Mouse (Mus musculus): ENCODE data around the gene Dctn5. TPM values are rescaled to one million over a fixed set of nuclear protein-coding genes. Genes with fewer than 3 reads are reported as not detected.
"Not testable (repeated sequence)": the region's sequence is repeated elsewhere in the genome, so short reads cannot be mapped to it uniquely, and the experiment has no call there.

Gene Dctn5
- 10 to 100 TPM; 32.5 to 32.6 TPM for total RNA-seq (2021)
- long read RNA-seq, experiment 1, transcript Dctn5-201 (6 exons, 1,532 nt), result major isoform, 26 of 35 reads
- long read RNA-seq, experiment 1, partial matches to known transcripts, result 2 of 35 reads
- long read RNA-seq, experiment 1, other reads (novel, unspliced or antisense), result 6 of 35 reads
- long read RNA-seq, experiment 2, transcript Dctn5-201 (6 exons, 1,532 nt), result major isoform, 17 of 23 reads
- long read RNA-seq, experiment 2, partial matches to known transcripts, result 0 of 23 reads
- long read RNA-seq, experiment 2, other reads (novel, unspliced or antisense), result 4 of 23 reads

DNA sequence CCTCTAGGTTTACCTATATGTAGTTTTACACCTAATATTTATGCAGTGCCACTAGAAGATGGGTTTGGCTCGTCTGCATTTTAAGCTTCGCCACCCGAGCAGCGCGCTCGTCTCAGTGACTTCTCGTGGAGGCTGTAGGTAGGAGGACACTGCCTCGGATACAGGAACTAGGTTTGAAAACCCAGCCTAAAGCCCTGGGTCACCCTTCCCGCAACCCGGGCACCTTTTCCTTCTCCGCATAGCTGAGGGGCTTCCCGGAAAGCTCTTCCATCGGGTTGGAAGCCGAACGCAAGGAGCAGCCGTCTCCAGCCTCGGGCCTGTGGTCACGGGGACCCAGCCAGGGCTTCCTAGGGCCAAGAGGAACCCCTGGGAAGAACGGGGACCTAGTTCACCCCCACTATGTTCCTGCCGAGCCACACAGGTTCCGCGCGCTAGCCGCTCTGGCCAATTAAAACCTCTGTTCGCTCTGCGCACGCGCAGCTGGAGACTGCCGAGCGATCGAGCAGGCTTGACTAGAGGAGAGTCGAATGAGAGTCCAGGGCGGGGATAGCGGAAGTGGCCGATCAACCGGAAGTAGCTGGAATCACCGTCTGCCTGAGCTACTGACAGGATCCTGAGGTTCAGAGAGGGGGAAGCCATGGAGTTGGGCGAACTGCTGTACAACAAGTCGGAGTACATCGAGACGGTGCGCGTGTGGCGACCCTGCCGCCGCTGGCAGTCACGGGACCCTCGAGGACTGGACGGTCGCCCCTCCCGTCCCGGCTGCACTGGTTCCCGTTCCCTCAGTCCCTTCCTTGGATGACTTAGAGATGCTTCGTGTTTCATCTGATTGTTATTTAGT lies at the start of gene Dctn5, which contains the start of gene Palb2:
TSS of gene Dctn5 (plus strand) at position 545 of the 841 bp plus-strand sequence.
TSS of gene Palb2 (minus strand) at position 489 of the 841 bp plus-strand sequence.
- DNase-seq, result peak; percentile 97

DNA sequence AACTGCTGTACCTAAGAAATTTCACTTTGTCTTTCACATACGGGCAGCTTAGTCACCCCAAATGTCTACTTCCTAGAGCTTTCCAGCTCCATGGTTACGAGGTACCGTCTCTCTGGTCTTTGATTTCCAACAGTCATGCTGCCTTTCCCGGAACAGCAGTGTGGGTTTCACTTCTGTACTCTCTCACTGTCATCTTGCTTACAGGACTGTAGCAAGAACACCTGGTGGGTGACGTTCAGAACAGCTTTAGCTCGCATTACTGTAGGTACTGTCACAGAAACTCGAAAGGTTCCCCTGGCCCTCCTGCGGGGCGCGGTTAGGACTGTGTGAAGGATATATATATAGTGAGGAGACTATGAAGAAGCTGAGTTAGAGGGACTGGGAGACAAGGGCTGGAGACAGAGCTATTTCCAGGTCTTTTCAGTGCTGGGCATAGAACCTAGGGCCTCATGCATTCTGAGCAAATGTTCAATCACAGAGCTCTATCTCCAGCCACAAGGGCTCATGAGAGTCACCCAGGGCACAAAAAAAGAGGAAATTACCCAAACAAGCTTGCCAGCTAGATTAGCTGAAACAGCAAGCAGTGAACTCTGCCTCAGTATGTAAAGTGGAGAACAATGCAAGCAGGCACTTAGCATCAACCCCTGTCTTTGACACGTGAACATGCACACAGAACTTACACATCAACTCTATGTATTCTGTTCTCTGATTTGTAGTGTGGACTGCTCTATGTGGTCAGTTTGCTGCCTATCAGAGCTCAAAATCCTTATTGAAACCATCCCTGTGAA lies 45.5 kb upstream of the Dctn5 start:
- no peak for DNase-seq

DNA sequence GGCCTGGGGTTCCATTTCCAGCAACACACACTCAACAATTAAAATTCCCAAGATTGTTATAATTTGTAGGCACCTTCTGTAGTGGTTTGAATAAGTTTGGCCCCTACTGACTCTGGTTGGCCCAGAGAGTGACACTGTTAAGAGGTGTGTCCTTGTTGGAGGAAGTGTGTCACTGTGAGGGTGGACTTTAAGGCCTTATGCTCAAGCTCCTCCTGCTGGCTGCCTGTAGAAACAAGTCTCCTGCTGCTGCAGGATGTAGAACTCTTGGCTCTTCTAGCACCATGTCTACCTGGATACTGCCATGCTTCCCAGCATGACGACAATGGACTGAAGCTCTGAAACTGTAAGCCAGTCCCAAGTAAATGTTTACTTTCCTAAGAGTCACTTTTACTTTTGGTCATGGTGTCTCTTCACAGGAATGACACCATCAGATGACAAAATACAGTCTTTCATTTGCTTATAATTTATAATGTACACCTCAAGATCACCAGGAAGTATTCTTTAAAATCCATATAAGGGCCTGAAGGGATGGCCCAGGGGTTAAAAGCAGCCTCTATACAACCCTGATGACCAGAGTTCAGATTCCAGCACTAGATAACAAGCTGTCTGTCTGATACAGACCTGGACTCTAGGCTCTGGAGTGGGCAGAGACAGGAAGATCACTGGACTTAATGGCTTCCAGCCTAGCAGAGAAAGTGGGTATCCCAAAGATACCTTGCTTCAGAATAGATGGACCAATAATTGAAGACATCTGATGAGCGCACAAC lies 38.1 kb upstream of the Dctn5 start:
- no peak for DNase-seq

DNA sequence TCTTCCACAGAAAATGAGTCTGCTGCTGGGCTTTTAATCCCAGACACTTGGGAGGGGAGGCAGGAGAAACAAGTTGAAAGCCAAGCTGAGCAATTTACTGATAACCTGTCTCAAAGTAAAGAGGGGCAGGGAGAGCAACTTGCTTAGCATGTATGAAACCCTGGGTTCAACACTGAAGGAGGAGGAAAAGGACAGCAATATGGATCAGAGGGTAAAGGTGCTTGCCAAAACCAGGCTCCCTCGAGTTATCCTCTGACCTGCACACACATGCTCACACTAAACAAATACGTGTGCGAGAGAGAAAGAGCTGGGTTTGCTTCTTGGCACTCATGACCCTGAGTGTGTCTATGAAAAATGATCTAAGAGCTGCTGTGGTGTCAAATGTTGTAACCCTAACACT lies 34.8 kb upstream of the Dctn5 start:
- no peak for DNase-seq

DNA sequence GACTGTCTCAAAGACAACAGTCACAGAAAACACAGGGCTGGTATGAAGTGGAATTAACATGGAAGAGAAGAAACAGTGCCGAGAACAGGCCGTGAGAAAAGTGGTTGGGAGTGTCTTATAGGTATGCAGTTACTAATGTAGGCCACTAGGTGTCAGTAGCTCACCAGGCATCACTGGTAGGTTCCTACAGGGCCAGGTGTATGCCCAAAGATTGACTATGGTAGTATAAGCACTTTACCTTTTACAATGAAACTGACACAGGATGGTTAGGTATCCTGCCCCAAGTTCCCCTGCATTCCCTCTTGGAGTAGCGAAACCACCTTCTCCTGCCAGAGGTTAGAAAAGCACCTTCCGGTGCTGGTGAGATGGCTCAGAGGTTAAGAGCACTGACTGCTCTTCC lies 33.6 kb upstream of the Dctn5 start:
- peak; percentile 8 for DNase-seq

DNA sequence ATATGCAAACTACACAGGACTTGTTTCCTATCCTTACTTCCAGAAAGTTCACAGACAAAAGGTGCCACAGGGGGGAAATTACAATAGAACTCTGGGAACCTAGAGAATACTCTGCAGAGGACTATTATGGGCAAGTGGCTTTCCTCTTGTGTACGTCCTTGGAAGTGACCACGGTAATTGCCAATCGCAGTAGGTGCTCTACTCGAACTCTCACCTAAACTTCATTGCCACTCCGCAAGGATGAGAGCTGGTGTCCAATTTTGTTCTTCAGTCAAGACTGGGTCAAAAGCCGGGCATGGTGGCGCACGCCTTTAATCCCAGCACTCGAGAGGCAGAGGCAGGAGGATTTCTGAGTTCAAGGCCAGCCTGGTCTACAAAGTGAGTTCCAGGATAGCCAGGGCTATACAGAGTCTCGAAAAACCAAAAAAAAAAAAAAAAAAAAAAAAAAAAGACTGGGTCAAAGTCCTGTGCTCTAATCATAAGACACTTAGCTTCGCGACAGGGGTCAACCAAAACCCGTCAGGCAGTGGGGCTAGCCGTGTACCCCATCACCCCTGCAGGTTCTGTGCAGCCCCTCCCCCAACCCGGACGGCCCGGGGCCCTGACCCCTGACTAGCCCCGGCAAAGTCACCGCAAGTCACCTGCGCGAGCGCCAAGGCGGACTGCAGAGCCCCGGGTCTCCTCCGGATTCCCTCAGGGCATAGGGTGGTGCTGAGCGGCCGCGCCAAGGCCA lies 31.7 kb upstream of the Dctn5 start:
- DNase-seq, result not testable (repeated sequence)

DNA sequence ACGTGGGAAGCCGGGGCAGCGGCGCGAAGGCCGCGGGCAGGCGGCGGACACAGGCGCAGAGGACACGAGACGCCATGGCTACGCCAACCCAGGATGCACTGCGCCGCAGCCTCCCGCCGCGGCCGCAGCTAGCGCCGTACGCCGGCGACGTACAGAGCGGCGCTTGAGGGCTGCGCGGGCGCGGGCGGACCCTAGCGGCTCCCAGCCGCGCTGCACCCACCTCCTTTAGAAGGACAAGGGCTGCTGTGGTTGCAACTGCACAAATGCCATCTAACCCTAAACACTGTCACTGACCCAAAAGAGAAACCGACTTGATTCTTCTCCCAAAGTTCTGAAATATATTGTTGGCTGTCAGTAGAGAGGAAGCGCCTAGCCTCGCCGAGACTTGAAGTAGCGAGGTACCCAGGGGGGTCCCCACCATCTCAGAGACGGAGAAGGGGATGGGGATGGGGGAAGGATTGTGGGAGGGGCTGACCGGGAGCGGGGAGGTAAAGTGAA lies 31.0 kb upstream of the Dctn5 start, which contains the start of gene Ndufab1:
TSS of gene Ndufab1 (minus strand) at position 140 of the 498 bp plus-strand sequence.
- DNase-seq, result peak; percentile 83

DNA sequence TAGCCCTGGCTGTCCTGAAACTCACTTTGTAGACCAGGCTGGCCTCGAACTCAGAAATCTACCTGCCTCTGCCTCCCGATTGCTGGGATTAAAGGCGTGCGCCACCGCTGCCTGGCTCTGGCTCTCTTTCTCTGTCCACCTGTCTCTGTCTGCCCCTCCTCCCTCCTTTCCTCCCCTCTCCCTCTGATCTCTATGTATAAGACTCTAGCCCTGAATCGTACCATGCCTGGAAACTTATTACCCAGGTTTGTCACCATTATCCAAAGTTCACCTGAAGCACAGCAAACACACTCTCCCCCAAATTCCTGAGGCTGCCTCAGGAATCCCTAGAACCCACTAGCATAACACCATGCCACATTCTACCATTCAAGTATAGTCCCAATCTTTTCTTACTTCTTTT lies 24.6 kb upstream of the Dctn5 start:
- no peak for DNase-seq

DNA sequence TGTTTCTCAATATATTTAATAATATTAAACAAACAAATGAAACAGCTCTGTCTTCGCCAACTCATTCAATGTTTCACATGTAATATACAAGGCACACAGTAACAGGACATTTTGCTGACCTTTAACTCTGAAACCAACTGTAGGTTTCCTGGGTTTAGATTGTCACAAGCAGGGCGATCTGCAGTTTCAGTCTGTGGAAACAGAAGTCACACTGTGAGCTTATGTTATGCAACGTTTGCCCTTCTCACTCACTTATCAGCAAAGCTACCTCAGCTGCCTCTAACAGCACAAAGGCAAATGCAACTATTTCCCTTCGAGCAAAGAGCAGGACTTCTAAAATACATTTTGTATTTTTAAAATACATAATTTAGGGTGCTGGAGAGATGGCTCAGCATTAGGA lies 9.3 kb upstream of the Dctn5 start:
- DNase-seq, result no peak

DNA sequence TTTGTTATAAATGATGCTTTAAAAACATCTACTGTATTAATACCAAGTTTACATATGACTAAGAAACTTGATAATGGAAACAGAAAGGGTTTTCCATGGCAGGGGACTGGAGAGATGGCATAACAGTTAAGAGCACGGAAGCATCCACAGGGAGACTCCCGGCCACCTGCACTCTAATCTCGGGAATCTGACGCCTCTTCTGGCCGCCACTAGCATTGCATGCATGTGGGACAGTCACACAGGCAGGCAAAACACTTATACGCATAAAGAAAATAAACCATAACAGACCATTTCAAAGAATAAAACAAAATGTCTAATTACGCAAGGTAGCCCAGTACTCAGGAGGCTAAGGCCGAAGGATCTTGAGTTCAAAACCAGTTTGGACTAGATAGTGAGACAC lies 7.2 kb upstream of the Dctn5 start:
- DNase-seq, result no peak

DNA sequence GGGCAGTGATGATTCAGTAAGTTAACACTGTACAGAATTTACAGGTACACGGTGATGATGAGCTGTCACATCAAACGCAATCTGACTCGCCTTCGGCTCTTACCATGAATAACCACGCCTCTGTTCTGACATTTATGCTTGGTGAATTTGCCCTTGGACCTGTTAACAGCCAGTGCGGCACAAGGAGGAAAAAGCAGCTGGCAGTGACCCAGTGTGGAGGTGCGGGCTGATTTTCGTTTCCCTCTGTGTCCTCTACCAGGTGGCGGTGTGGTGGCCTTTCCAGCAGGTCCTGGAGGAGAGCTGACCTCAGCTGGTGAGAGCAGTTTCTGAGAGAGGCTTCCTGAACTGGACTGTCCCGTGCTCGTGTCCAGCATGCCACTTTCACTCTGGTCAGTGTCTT lies 5.9 kb upstream of the Dctn5 start:
- DNase-seq, result no peak

DNA sequence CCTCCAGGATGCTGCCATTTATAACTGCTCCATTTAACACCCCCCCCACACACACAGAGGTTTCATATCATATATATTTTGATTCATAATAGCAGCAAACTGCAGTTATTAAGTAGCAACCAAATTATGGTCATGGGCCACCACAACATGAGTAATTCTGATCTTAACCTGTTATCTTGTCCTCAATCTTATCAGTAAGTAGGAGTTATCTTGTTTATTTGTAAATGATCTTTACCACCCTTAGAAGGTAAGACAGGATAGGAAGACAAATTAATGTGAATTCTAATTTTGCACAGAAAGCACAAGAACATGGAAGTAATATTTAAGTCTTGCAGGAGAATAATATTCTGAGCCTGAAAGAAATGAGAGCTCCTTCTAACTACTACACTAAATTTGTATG lies 1.0 kb upstream of the Dctn5 start:
- no peak for DNase-seq

DNA sequence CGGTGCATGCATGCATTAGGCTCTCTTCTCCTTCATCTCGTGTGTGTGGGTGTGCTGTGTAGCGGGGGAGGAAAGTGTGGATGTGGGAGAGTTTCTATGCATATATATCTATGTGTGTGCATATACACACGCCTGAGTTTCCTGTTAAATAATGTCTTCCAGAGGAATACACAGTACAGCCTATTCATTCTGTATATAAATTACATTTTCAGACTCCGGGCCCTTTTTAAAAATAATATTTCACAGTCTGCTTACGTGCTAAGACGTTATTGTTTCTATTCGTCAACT lies 441 bp downstream of the Dctn5 start:
- DNase-seq, result no peak

DNA sequence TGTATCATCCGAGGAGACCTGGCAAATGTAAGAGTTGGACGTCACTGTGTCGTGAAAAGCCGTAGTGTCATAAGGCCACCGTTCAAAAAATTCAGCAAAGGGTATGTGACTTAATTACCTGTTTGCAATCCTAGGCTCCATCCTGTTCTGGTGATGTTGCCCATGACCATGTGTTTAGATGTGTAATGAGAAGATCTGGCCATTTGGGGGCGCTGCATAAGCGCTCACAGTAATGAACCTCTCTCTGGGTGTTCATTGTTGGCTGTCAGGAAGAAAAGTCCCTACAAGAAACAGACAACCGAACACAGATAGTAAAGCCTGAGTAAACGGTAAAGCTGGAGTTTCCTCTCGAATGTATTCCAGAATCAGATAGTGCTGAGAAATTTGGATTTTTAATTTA lies 2.2 kb downstream of the Dctn5 start:
- DNase-seq, result no peak

DNA sequence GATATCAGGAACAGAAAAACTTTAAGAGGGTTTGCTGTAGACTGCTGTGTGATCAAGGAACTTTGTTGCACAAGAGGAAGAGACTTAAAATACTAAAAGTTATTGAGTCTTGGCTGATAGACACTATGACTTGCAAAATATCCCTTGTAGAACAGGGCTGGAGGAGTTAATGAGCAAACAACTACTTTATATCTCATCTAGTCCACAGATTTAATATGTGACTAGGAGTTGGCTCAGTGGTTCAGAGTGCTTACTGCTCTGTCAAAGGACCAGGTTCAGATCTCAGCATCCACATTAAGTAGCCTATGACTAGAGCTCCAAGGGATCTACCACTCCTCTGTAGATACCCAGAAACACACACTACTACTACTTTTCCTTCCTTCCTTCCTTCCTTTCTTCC lies 4.2 kb downstream of the Dctn5 start:
- no peak for DNase-seq

DNA sequence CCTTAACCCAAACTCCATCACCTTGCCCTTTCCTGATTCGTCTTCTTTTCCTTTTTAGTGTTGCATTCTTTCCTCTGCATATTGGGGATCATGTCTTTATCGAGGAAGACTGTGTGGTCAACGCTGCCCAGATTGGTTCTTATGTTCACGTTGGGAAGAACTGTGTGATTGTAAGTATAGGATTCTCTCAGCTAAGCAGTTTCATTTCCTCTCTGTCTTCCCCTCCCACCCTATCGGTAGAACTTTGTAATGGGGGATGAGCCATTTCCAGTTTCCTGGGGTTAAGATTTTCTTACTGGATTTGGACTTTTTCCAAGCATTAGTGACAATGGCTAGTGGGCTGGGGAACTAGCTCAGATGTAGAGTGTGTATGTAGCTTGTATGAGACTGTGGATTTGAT lies 5.3 kb downstream of the Dctn5 start:
- DNase-seq, result no peak

DNA sequence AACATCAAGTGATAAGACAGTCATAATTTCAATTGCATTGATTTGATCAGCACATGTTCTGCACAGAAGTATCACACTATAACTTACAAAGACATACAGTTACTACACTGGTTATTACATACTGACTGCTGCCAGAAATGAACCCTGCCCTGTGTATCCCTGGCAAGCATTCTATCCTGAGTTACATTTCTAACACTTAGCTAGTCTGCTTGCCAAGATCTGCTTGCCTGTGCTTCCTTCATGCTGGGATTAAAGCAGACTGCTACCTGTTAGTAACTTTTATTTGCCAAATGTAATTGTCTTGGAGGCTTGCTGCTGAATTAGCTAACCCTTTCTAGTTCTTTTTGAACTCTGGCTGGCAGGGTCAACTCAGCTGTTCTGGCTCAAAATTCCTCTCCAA lies 8.2 kb downstream of the Dctn5 start:
- no peak for DNase-seq

DNA sequence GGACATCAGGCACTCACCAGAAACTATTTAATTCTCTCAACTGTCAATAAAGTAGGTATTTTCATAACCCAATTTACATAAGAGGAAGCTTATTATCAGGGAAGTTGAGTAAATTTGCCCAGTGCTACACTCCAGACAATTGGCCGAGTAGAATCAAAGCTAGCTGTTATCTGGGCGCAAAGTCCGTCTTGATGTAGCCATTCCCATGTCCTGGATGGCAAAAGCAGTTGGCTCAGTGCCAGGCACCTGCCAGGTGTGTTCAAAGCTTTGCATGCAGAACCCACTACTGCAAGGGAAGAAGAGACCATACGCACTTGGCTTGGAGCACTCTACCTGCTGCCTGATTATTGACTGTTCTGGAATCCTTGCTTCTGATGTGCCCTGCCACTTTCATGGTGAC lies 19.6 kb downstream of the Dctn5 start:
- DNase-seq, result no peak

DNA sequence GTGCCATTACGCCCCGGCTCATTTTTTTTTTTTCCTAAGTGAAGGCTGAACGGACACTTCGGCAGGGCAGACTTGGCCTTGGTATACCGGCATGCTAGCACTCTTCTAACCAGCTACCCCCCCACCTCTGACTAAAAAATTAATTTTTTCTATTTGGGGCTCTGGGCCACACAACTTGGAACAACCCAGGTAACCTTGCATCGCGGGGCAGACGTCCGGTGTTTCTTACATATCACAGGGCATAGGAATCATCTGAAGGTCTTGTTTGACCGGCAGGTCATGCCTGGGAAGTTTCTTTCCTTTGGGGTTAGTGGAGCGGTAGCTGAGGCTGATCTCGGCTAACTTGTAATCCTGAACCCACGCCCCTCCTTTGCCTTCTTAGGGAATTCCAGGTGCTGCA lies 25.6 kb downstream of the Dctn5 start:
- no peak for DNase-seq

DNA sequence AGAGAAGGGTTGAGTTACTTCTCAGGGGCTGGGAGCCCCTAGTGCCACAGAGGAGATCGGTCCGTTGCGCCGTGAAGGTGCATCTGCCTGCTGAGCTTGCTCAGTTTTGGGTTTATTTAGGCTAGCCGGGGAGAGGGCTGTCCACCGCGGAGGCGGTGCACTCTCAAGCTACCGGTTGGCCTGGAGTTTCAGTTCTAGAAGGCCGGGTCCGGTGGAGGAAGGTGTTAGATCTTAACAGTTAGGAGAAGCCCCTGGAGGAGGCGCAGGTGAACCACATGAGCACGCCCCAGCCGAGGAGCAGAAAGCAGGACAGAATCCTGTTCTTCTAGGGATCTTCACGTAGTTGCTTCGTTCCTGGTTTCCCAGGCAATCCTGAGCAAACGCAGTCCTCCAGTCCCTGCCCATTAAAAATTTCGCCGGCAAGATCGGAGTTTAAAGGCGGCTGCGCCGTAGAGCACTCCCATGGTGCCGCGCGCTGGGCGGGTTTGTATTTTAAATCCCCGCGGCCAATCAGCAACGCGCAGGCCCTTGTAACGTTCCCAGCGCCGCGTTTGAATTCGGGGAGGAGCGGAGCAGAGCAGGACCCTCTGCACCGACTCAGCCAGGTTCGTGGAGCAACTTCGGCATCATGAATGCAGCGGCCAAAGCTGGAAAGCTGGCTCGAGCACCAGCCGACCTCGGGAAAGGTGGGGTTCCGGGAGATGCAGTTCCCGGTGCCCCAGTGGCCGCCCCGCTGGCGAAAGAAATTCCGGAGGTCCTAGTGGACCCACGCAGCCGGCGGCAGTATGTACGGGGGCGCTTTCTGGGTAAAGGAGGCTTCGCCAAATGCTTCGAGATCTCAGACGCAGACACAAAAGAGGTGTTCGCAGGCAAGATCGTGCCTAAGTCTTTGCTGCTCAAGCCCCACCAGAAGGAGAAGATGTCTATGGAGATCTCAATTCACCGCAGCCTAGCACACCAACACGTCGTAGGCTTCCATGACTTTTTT lies 26.4 kb downstream of the Dctn5 start, which contains the start of gene Plk1:
TSS of gene Plk1 (plus strand) at position 525 of the 988 bp plus-strand sequence.
- peak; percentile 75 for DNase-seq

All from gastrocnemius, postnatal 10 days (tissue).